Mouse (Mus musculus) liver, embryonic 14.5 days (tissue): ENCODE data around the gene Reep6.

Source experiments
- CTCF ChIP-seq: IDR thresholded peaks from 2 replicates; pipeline ENCODE4 v1.5.1; 2016; ENCODE audit warnings: antibody characterized with exemption, low read depth, control low read depth
- EP300 ChIP-seq: IDR thresholded peaks from 2 replicates; pipeline ENCODE4 v1.6.1; 2016; ENCODE audit warnings: antibody characterized with exemption, low read depth

GRCm38 (mm10) chr10:80384115-80384639 is 54.4 kb downstream of the Reep6 start:
- TF ChIP-seq EP300 (no peak), CTCF (no peak)
